Mouse (Mus musculus): ENCODE measurements around the gene Dnajc3. TPM values are rescaled to one million over a fixed set of nuclear protein-coding genes. Genes with fewer than 3 reads are reported as not detected.

Dnajc3 gene
- polyA plus RNA-seq, 1 experiment from 2014 or later = 70.8 TPM

Other genes with a start within 250 kb of the Dnajc3 start
- 3.3 and 3.5 TPM in 2 replicates for gene Abcc4, start 231.8 kb upstream of the Dnajc3 start, polyA plus RNA-seq (2015; fragmentation: Nextera tagmentation; extraction: Ambion mirVana)
- 1.7 TPM in 2 replicates for gene Cldn10, start 150.1 kb upstream of the Dnajc3 start, polyA plus RNA-seq (2015; fragmentation: Nextera tagmentation; extraction: Ambion mirVana)
- 17.6 and 23.6 TPM in 2 replicates for gene Dzip1, start 12.5 kb upstream of the Dnajc3 start, polyA plus RNA-seq (2015; fragmentation: Nextera tagmentation; extraction: Ambion mirVana)
- 2.1 and 2.4 TPM in 2 replicates for gene Uggt2, start 161.5 kb downstream of the Dnajc3 start, polyA plus RNA-seq (2015; fragmentation: Nextera tagmentation; extraction: Ambion mirVana)
- gene Hs6st3, start 200.4 kb downstream of the Dnajc3 start, polyA plus RNA-seq (2015; fragmentation: Nextera tagmentation; extraction: Ambion mirVana) = not detected in 2 replicates